Mouse (Mus musculus) heart, postnatal 0 days (tissue): ENCODE results near the gene St3gal4. TPM values are rescaled to one million over a fixed set of nuclear protein-coding genes. Genes with fewer than 3 reads are reported as not detected.
A peak's percentile ranks its signal among the peaks of the same experiment; 100 is the strongest.

ENCODE experiments used
- ATAC-seq: fragments of 200-750 bp; cut with Nextera tagmentation; 2 replicates; pipeline ENCODE4 v1.8.0; 2017; ENCODE audit warnings: low read depth, moderate number of reproducible peaks, moderate library complexity; ENCODE audit not compliant: insufficient read depth
- DNase-seq: peaks from one replicate; pipeline ENCODE4 v3.0.0-alpha.2; 2016; ENCODE audit warnings: low spot score
- H3K27ac ChIP-seq: fragments of 300-500 bp; sonication (generic); 2 replicates; pipeline ENCODE4 v1.5.1; 2014; ENCODE audit warnings: low read depth, mild to moderate bottlenecking
- H3K27me3 ChIP-seq: fragments of 300-500 bp; sonication (generic); 2 replicates; pipeline ENCODE4 v1.6.1; 2014; ENCODE audit warnings: low read length, mixed read lengths; ENCODE audit not compliant: control insufficient read depth, insufficient read depth
- H3K36me3 ChIP-seq: fragments of 300-500 bp; sonication (generic); replicated peaks from 2 replicates; pipeline ENCODE4 v1.6.1; 2014; ENCODE audit warnings: low read length, mixed read lengths; ENCODE audit not compliant: control insufficient read depth, insufficient read depth
- H3K4me1 ChIP-seq: fragments of 300-500 bp; sonication (generic); 2 replicates; pipeline ENCODE4 v1.6.1; 2014; ENCODE audit warnings: antibody characterized with exemption; ENCODE audit not compliant: control insufficient read depth, insufficient read depth
- H3K4me2 ChIP-seq: fragments of 300-500 bp; sonication (generic); 2 replicates; pipeline ENCODE4 v1.6.1; 2014; ENCODE audit warnings: low read depth, mild to moderate bottlenecking, low read length, moderate library complexity
- H3K4me3 ChIP-seq: fragments of 300-500 bp; sonication (generic); 2 replicates; pipeline ENCODE4 v1.5.1; 2014; ENCODE audit warnings: low read depth, low read length
- H3K9ac ChIP-seq: fragments of 300-500 bp; sonication (generic); replicated peaks from 2 replicates; pipeline ENCODE4 v1.6.1; 2014; ENCODE audit warnings: low read depth, low read length, mixed read lengths
- H3K9me3 ChIP-seq: fragments of 300-500 bp; sonication (generic); replicated peaks from 2 replicates; pipeline ENCODE4 v1.6.1; 2016; ENCODE audit warnings: low read length; ENCODE audit not compliant: control insufficient read depth
- CTCF ChIP-seq: IDR thresholded peaks from 2 replicates; pipeline ENCODE4 v1.5.1; 2016; ENCODE audit warnings: antibody characterized with exemption, control low read depth, low read depth
- EP300 ChIP-seq: IDR thresholded peaks from 2 replicates; pipeline ENCODE4 v1.6.1; 2016; ENCODE audit warnings: antibody characterized with exemption, low read depth
- WGBS: fragments of 180-500 bp; shearing (Covaris S2); extraction: QIAGEN DNeasy Blood & Tissue Kit; methylation state at CpG from one replicate; pipeline ENCODE4 v1.1.7; 2014; 5-methylcytosine and 5-hydroxymethylcytosine counted together
- polyA plus RNA-seq: library from polyadenylated mRNA; unstranded; fragments of >200 nt; fragmentation: Nextera tagmentation; extraction: Ambion mirVana; gene quantifications from 2 replicates; pipeline ENCODE4 v1.2.1, GENCODE M21; 2015
- total RNA-seq: library from RNA; depleted of rRNA; stranded (reverse); fragments of >200 nt; gene quantifications from 2 replicates; pipeline ENCODE4 v1.2.3, GENCODE M21; 2014; ENCODE audit warnings: low replicate concordance

Gene St3gal4
- total and polyA plus RNA-seq, 2 experiments from 2014 or later: 25.2 to 37.6 TPM

DNA sequence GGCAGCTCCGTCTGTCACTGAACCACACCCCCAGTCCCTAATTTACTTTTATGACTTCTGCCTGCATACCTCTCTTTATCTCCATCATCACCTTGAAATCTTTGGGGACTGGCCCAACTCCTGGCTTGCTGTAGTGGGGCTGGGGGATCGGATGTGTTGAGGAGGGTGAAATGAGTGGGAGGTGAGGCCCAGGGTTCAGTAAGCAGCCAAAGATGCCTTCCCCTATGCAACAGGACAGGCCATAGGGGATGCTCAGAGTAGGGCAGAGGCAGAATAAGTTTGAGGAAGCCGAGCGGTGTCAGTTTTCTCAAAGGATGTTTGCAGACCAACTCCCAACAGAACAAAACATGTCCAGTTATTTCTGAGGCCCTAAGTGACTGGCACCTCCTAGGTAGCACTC, 3.8 kb downstream of the St3gal4 start:
- H3K27ac ChIP-seq: no peak overlapping the region
- H3K4me2 ChIP-seq: peak overlapping the region; percentile 80
- TF ChIP-seq EP300: no peak
- no peak for TF ChIP-seq CTCF
- DNase-seq (no peak), ATAC-seq (no peak)
- 0 out of 2 replicates have a peak overlapping the region, but pooled peaks have one; percentile 8 for H3K9ac ChIP-seq
- H3K27me3 ChIP-seq: no peaks in the 10 kb centered on the region
- H3K4me3 ChIP-seq: peak overlapping the region; percentile 74
- peaks cover 37% of the 10 kb centered on the region for H3K4me1 ChIP-seq
- 49% methylated on average over 4 of the region's 4 CpGs for WGBS
- no peaks in the 10 kb centered on the region; the same call in 1 of the 2 replicates for H3K36me3 ChIP-seq
- no peaks in the 10 kb centered on the region for H3K9me3 ChIP-seq

DNA sequence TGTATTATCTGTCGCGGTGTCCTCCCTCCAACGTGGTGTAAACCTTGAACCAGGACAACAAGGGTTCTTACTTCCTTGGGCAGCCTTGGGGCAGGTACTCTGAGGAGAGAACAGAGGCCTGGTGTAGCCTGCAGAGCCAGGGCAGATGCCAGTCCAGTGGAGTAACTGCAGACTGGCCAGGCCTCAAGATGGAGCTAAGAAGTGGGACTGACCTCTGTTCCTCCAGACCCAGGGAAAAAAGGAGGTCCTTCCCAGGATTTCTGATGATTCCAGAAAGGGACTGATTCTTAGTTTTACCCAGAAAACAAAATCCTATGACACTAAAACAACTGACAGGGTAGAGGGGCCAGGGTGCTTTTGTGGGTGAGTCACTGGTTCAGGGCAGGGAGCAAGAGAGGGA, 4.8 kb downstream of the St3gal4 start:
- H3K9ac ChIP-seq: no peak overlapping the region
- H3K4me2 ChIP-seq: peak overlapping the region; percentile 9; the same call in 1 of the 2 replicates
- no peaks in the 10 kb centered on the region for H3K9me3 ChIP-seq
- H3K4me1 ChIP-seq: peaks cover 47% of the 10 kb centered on the region
- no peak for DNase-seq
- H3K4me3 ChIP-seq: no peak overlapping the region
- 82% methylated on average over 3 of the region's 3 CpGs for WGBS
- TF ChIP-seq CTCF: no peak
- no peaks in the 10 kb centered on the region; the same call in 1 of the 2 replicates for H3K36me3 ChIP-seq
- H3K27me3 ChIP-seq: no peaks in the 10 kb centered on the region
- ATAC-seq: no peak
- H3K27ac ChIP-seq: no peak overlapping the region

DNA sequence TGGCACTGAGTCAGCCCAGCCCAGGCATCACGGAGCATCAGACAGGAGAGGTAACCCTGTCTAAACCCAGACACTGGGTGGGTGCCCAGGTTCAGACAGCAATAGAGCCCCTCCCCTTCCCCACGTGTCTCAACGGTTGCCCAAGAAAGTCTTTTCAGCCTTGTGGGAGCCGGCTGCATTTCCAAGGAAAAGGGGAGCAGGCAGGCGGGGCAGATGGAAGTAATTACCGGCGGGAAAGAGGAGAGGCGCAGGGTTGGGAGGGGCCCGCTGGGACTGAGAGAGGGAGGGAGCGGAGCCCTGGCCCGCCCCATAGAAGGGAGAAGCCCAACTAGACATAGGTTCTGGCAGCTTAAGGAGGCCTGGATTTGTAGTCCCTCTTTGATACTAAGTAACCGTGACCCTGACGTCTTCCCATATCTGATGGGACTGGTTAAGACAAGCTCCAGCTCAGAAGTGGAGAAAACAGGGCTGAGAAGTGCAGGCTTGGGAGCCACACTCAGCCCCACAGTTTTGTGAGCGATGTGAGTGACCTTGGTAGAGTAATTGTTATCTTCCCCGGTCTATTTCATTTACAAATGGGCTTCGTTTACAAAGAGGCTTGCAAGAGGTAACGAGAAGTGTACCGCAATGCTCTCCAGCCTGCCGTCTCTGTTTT, 7.0 kb downstream of the St3gal4 start:
- peaks cover 38% of the 10 kb centered on the region for H3K4me1 ChIP-seq
- ATAC-seq: no peak
- no peak overlapping the region; the same call in 1 of the 2 replicates for H3K4me2 ChIP-seq
- no peak overlapping the region for H3K9ac ChIP-seq
- DNase-seq: no peak
- H3K9me3 ChIP-seq: no peaks in the 10 kb centered on the region
- WGBS: 58% methylated on average over 19 of the region's 19 CpGs
- H3K27me3 ChIP-seq: no peaks in the 10 kb centered on the region
- no peak overlapping the region for H3K4me3 ChIP-seq
- no peak overlapping the region for H3K27ac ChIP-seq
- no peak for TF ChIP-seq CTCF
- no peak for TF ChIP-seq EP300
- no peaks in the 10 kb centered on the region; the same call in 1 of the 2 replicates for H3K36me3 ChIP-seq

DNA sequence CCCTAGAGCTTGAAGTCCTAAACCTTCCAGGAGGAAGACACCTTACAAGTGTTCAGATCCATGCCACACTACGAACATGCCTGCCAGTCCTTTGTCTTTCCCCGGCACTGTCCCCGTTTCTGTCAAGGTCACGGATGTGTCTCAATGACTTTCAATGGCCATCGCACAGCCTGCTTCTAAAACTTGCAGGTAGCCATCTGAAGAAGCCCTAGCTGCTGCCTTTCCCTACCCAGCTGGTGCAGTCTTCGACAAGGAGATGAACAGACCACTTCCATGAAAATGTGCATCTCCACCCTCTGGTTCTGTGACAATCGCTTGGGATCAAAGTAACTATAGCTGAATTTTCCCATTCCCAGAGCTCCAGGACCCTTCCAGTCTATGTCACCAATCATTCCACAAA, 7.6 kb downstream of the St3gal4 start:
- H3K4me1 ChIP-seq: peaks cover 40% of the 10 kb centered on the region
- H3K9ac ChIP-seq: no peak overlapping the region
- ATAC-seq (no peak), DNase-seq (no peak)
- H3K27me3 ChIP-seq: no peaks in the 10 kb centered on the region
- H3K4me2 ChIP-seq: no peak overlapping the region
- H3K9me3 ChIP-seq: no peaks in the 10 kb centered on the region
- WGBS: 73% methylated on average over 7 of the region's 7 CpGs
- no peak overlapping the region for H3K27ac ChIP-seq
- H3K4me3 ChIP-seq: no peak overlapping the region
- no peaks in the 10 kb centered on the region; the same call in 1 of the 2 replicates for H3K36me3 ChIP-seq
- no peak for TF ChIP-seq CTCF

DNA sequence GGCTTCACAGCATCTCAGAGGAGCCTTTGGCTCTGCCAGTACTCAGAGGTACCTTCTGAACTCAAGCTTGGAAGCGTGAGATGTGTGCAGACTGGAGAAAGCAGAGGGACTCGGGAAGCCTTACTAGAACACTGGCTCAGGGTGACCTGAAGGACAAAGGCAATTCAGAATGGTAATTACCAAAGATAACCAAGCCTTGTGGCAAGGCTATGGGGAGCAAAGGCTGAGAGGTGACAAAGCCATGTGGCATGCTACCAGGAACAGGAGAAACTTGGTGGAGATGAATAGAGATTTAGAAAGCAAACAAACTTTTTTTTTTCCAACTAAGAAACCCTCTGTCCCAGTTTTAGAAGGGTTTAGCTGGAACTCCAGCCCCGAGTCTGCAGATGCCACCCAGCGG, 8.5 kb downstream of the St3gal4 start:
- no peak for DNase-seq
- no peak for TF ChIP-seq EP300
- TF ChIP-seq CTCF: no peak
- 70% methylated on average over 4 of the region's 4 CpGs for WGBS
- Histone ChIP-seq H3K36me3 (no peaks in the 10 kb centered on the region; the same call in 1 of the 2 replicates), H3K9ac (no peak overlapping the region; the same call in 1 of the 2 replicates), H3K27ac (peak overlapping the region; percentile 10; the same call in 1 of the 2 replicates), H3K4me1 (peaks cover 42% of the 10 kb centered on the region), H3K4me3 (no peak overlapping the region), H3K4me2 (no peak overlapping the region), H3K27me3 (no peaks in the 10 kb centered on the region), H3K9me3 (no peaks in the 10 kb centered on the region)
- ATAC-seq: no peak

DNA sequence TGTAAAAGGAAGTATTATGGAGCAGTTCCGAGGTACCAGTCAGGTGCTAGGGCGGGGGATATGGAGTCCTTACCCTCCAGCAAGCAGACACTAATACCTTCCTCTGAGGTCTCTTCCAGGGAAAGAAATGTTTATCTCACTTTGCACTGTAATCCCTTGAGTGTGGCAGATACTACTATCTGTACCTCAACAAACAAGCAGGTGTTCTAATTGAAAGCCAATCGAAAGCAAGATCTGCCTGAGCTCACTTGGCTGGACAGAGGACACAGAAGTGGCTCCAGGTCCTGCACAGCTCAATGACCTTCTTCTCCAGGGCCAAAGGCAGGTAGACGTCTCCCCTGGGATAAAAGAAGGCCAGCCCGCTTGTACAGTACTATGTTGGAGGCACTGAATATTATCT, 9.0 kb downstream of the St3gal4 start:
- Histone ChIP-seq H3K27me3 (no peaks in the 10 kb centered on the region), H3K4me1 (peaks cover 47% of the 10 kb centered on the region), H3K27ac (peak overlapping the region; percentile 10; the same call in 1 of the 2 replicates), H3K4me3 (no peak overlapping the region), H3K9ac (no peak overlapping the region), H3K4me2 (no peak overlapping the region), H3K9me3 (no peaks in the 10 kb centered on the region), H3K36me3 (no peaks in the 10 kb centered on the region; the same call in 1 of the 2 replicates)
- DNase-seq: no peak
- ATAC-seq: no peak
- WGBS: 69% methylated on average over 5 of the region's 5 CpGs
- no peak for TF ChIP-seq CTCF
